Mouse (Mus musculus) urinary bladder, postnatal 4 days (tissue): ENCODE measurements around the gene Ttc37.

Experiments used
- DNase-seq, 2 experiments: peaks; one replicate each; pipeline ENCODE4 v3.0.0; 2021 to 2022; ENCODE audit warnings: low spot score in 2 of 2

Gene Ttc37

DNA sequence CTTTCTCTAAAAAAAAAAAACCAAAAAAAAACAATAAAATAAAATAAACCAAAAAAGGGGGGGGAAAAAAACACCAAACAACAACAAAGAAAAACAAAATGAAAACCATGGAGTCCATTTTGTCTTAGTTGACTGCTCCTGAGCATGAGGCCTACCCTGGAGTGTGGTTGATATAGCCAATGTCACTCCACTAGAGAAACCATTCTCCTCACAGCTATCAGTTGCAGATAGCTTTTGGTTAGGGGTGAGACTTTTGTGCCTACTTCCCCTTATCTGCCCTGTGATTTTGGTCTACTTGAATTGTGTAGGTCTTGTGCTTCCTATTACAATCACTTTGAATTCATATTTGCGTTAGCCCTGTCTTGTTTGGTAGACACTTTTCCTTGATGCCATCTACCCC lies 59.0 kb downstream of the Ttc37 start:
- DNase-seq, result no peak

DNA sequence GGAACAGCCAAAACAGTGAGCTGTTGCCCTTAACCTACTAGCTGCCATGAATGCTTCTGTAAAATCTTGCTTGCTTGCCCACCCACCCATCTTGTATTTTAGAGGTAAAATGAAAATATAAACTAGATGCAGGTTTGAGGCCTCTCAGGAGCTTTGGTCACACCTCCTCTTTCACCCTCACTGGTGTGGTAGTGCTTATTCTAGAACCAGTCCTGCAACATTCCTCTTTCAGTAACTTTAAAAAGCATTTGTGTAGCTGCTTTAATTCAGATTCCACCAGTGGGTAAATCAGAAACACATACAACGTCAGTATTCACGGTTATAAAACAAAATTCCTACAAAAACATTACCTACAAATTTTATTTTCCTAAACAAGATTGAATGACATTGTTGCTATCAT lies 62.1 kb downstream of the Ttc37 start:
- no peak for DNase-seq

- DNase-seq, result no peak
These were observed 75.8 kb downstream of the Ttc37 start for GRCm38 (mm10) chr13:76174297-76174696.

DNA sequence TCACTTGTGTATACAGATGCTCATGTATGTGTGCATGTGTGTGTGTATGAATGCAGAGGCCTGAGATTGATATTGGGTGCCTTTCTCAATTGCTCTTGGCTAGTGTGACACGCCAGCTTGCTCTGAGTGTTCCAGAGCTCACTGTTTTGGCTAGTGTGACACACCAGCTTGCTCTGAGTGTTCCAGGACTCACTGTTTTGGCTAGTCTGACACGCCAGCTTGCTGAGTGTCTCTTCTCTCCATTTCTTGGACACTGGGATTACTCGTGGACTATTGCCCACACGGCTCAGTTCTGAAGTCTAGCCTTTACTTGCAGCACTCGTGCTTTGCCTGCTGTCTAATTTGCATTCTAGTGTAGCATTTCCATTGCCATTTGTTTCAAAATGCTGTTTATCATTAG lies 80.2 kb downstream of the Ttc37 start:
- no peak for DNase-seq

DNA sequence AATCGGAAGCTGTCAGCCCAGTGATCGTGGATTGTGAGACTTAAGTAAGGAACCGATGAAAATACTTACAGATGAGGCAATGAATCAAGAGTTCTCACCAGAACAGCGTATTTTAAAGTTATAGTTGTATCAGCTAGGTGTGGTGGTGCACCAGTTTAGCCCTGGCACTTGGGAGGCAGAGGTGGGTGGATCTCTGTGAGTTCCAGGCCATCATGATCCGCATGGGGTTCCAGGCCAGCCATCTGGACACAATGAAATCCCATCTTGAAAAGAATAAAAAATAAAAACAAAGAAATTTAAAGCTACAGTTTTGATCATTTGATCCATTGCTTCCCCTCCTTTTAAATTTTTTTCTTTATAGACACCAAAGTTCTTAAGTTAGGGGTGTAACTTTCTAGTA lies 89.1 kb downstream of the Ttc37 start:
- DNase-seq, result no peak

DNA sequence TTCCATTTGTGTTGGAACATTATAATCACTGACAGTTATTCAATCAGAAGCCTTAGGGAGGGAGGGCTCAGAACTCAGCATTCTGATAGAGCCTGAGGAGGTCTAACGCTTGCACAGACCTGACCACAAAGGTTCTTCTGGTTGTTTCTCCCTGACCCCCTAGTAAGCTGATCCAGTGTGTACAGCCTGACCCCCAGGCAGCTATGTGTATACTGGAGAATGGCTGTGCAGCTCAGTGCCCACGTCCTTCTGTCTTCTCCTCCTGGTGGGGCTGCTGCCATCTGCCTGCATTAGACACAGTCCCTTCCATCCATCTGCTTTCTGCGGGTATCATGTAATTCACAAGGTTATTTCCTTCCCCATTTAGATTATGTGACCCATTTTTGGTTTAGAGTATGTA lies 90.7 kb downstream of the Ttc37 start:
- DNase-seq, result no peak

DNA sequence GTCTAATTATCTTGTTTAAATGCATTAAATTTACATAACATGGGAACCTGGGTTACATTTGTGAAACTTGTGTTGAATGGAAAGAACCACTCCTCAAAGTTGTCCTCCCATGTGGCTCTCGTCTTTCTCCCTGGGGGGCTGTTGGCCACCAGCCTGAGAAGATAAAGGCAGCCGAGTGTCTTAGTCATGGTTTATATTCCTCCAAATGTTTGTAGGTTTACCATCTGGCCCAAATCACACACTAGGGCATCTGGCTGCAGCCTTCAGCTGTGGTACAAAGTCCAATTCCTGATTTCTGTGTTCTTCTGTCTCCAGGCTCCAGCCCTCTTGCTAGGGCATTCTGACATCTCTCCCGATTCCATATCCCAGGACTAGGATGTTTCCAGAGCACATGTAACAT lies 91.7 kb downstream of the Ttc37 start:
- no peak for DNase-seq

- no peak for DNase-seq
These were observed 96.4 kb downstream of the Ttc37 start for GRCm38 (mm10) chr13:76194937-76195336.

GRCm38 (mm10) chr13:76195431-76196138 lies 97.1 kb downstream of the Ttc37 start:
- DNase-seq, result no peak

DNA sequence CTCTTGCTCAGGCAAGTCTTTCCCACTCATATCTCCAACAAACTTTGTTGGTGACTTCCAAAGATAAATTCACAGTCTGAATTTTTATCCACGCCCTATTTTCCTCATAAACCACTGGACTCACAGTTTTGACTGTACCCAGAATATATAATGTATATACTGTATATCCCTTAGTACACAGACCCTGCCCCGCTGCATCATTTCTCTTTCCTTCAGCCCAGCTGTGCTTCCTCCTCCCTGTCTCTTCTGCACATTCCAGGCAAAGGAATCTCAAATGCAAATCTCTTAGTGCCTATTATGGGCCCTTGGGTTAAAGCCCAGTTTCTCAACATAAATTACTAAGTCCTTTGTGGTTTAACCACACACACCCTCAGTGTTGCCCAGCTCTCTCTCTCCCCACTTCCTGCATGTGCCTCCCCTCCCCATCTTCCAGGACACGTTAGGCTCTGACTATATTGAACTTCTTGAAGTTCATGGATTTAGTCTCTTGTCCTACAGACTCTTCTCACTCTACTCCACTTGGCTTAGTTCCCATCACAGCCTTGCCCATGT lies 98.8 kb downstream of the Ttc37 start:
- no peak for DNase-seq

- DNase-seq, result no peak
These were observed 101.4 kb downstream of the Ttc37 start for GRCm38 (mm10) chr13:76199943-76200342.

DNA sequence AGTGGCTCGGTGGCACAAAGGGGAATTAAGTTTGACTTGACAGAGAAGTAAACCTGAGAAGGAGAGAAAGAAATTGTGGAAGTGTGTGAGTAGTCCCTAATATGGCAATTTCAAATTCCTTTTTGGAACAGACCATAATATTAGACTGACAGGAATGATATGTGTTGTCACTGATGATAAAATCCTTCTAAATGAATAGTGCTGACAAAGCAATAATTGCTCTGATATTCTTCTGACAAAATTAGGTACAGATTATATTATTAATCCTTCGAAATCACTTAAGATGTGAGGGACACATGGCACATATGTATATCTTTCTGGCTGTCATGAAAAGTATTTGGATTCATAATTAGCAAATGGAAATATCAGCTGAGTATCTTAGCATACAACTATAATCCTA lies 116.4 kb downstream of the Ttc37 start:
- DNase-seq, result no peak

GRCm38 (mm10) chr13:76215397-76215796 lies 116.9 kb downstream of the Ttc37 start:
- DNase-seq, result no peak
